Mouse (Mus musculus) stomach, postnatal 0 days (tissue): ENCODE results near the gene Serpinf2.

Experiments
- CTCF ChIP-seq: IDR thresholded peaks from 2 replicates; pipeline ENCODE4 v1.5.1; 2016; ENCODE audit warnings: antibody characterized with exemption, low read depth, mild to moderate bottlenecking, moderate library complexity
- EP300 ChIP-seq: optimal IDR thresholded peaks from 2 replicates; pipeline ENCODE3; 2016; ENCODE audit warnings: antibody characterized with exemption

- TF ChIP-seq EP300 (no peak), CTCF (no peak)
Measured at GRCm38 (mm10) chr11:75431307-75431706, 8.1 kb downstream of the Serpinf2 start.
